Mouse (Mus musculus) kidney, adult 2 months (tissue): ENCODE results near the gene Hbb-bh2. TPM values are rescaled to one million over a fixed set of nuclear protein-coding genes. Genes with fewer than 3 reads are reported as not detected.

Experiments
- DNase-seq: peaks from one replicate; pipeline ENCODE4 v3.0.0; 2021
- H3K27ac ChIP-seq: fragments of 200-500 bp; 2 replicates; pipeline ENCODE4 v1.5.1; 2012; ENCODE audit warnings: low read depth, low read length, control low read depth, inconsistent platforms; ENCODE audit not compliant: insufficient read depth
- H3K27me3 ChIP-seq: fragments of 200-500 bp; replicated peaks from 2 replicates; pipeline ENCODE4 v1.6.1; 2012; ENCODE audit warnings: mild to moderate bottlenecking, moderate library complexity, low read length, inconsistent platforms; ENCODE audit not compliant: control insufficient read depth, insufficient read depth
- H3K36me3 ChIP-seq: fragments of 200-500 bp; 2 replicates; pipeline ENCODE4 v1.6.1; 2012; ENCODE audit warnings: mild to moderate bottlenecking, moderate library complexity, low read length, inconsistent platforms; ENCODE audit not compliant: control insufficient read depth, insufficient read depth
- H3K4me1 ChIP-seq: fragments of 200-500 bp; 2 replicates; pipeline ENCODE4 v1.6.1; 2011; ENCODE audit warnings: low read length; ENCODE audit not compliant: control insufficient read depth, insufficient read depth
- H3K4me3 ChIP-seq: fragments of 200-500 bp; 2 replicates; pipeline ENCODE4 v1.5.1; 2011; ENCODE audit warnings: mild to moderate bottlenecking, low read depth, low read length, control low read depth; ENCODE audit not compliant: insufficient read depth
- CTCF ChIP-seq: fragments of 200-500 bp; conservative IDR thresholded peaks from 2 replicates; pipeline ENCODE4 v1.5.1; 2011; ENCODE audit warnings: low read depth, mild to moderate bottlenecking, control low read depth, low read length, moderate library complexity, mixed read lengths; ENCODE audit not compliant: insufficient read depth, insufficient read length
- POLR2A ChIP-seq: fragments of 200-500 bp; IDR thresholded peaks from one replicate; pipeline ENCODE4 v1.6.1; 2011; ENCODE audit warnings: low read depth, low read length, control low read depth
- WGBS: fragments of 180-500 bp; shearing (Covaris S2); methylation state at CpG from one replicate; pipeline ENCODE4 v1.1.7; 2018; 5-methylcytosine and 5-hydroxymethylcytosine counted together
- polyA plus RNA-seq: library from polyadenylated mRNA; depleted of rRNA; stranded (reverse); fragments of >200 nt; gene quantifications from 2 replicates; pipeline ENCODE4 v1.2.3, GENCODE M21; 2012; rRNA removed

Hbb-bh2 gene
- polyA plus RNA-seq: not detected in 2 replicates

DNA sequence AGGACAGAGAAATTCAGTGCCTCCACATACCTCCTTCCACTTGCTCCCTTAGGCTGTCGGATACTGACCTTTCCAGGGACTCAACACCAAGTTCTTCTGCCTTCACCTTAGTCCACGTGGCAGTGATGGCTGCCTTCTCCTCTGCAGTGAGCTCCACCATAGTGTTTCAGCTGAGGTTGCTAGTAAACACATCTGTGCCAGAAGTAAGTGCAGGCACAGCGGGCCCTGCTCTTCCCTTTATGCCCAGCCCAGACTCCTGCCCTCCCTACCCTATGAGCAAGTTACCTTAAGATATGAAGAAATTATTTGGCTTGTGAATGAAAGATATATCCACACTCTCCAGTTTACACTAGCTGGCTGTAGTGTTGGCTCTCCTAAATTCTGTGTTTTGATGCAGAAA, at the start of gene Hbb-bh2:
Gene Hbb-bh2, minus strand, starts transcription at position 253 of the 400 bp plus-strand sequence.
- TF ChIP-seq CTCF (no peak), POLR2A (no peak)
- DNase-seq: no peak
- Histone ChIP-seq H3K36me3 (no peaks in the 10 kb centered on the region), H3K27me3 (no peaks in the 10 kb centered on the region), H3K4me1 (no peaks in the 10 kb centered on the region), H3K4me3 (no peak within 1 kb of the TSS), H3K27ac (no peak within 1 kb of the TSS)
- WGBS: 65% methylated on average over 3 of the region's 3 CpGs

DNA sequence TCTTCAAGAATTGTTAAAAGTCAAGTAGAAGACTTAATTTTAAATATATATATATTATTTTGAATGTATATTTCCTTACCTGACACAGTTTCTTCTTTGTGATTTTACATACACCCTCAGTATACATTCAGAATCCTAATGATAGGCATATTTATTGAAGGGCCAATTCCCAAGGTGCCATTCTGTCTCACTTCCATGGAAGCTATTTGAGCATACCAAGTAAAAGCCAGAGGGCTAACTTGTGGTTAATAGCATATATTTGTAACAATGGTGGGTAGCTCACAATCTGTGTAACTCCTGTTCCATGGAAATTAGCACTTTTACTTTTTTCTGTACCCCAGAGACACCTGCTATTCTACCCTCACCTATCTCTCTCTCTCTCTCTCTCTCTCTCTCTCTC, 45.8 kb upstream of the Hbb-bh2 start, which contains the start of gene Olfr66:
Gene Olfr66, minus strand, starts transcription at position 101 of the 400 bp plus-strand sequence.
- Histone ChIP-seq H3K27ac (no peak within 1 kb of the TSS), H3K4me3 (no peak within 1 kb of the TSS), H3K36me3 (no peaks in the 10 kb centered on the region), H3K4me1 (no peaks in the 10 kb centered on the region), H3K27me3 (no peaks in the 10 kb centered on the region)
- DNase-seq: no peak
- TF ChIP-seq POLR2A (no peak), CTCF (no peak)

DNA sequence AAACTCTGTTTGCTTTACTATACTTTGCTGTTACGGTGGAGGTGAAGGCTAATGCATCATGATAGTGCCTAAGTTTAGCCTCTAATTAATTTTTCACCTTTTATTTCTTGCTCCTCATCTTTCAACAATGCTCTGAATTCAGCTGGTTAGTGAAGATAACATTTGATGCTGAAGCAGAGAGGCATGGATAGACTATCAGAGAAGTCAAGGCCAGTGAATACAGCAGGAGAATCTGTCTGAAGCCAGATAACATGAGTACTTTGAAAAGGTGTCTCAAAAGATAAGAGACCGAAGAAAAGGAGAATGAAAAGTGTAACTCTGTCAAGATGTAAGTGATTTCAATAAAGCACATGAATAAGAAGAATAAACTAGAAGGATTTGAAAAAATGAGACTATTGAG, 36.8 kb upstream of the Hbb-bh2 start:
- Histone ChIP-seq H3K4me1 (no peaks in the 10 kb centered on the region), H3K36me3 (no peaks in the 10 kb centered on the region), H3K27ac (no peak overlapping the region), H3K4me3 (no peak overlapping the region), H3K27me3 (no peaks in the 10 kb centered on the region)
- WGBS: 83% methylated on average over 2 of the region's 2 CpGs
- no peak for DNase-seq
- TF ChIP-seq POLR2A (no peak), CTCF (no peak)

DNA sequence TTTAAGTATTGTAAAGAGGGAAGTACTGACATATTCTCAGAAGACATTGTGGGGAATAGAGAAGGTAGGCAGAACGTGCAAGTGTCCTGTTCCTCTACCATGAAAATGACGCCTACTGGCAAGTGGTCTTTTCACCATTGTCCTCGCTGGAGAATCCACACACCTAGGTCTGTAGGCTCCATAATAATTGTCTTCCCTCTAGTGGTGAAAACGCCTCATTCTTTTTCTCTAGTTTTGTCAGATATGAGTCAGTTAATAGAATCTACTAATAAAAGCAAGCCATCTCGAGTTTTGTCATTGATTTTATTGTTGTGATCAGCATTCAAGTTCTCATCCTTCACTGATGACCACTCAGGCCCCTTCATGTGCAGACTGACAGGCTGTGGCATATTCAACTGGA, 34.1 kb upstream of the Hbb-bh2 start:
- H3K36me3 ChIP-seq: no peaks in the 10 kb centered on the region
- no peak overlapping the region for H3K27ac ChIP-seq
- H3K4me3 ChIP-seq: no peak overlapping the region
- TF ChIP-seq POLR2A (no peak), CTCF (no peak)
- WGBS: 30% methylated on average over 5 of the region's 5 CpGs
- H3K4me1 ChIP-seq: no peaks in the 10 kb centered on the region
- H3K27me3 ChIP-seq: no peaks in the 10 kb centered on the region
- DNase-seq: no peak

GRCm38 (mm10) chr7:103873064-103873463, 32.7 kb upstream of the Hbb-bh2 start:
- TF ChIP-seq POLR2A (no peak), CTCF (no peak)
- Histone ChIP-seq H3K4me3 (no peak overlapping the region), H3K4me1 (no peaks in the 10 kb centered on the region), H3K27ac (no peak overlapping the region), H3K36me3 (no peaks in the 10 kb centered on the region), H3K27me3 (no peaks in the 10 kb centered on the region)
- 5% methylated on average over 1 of the region's 1 CpGs for WGBS
- DNase-seq: no peak

DNA sequence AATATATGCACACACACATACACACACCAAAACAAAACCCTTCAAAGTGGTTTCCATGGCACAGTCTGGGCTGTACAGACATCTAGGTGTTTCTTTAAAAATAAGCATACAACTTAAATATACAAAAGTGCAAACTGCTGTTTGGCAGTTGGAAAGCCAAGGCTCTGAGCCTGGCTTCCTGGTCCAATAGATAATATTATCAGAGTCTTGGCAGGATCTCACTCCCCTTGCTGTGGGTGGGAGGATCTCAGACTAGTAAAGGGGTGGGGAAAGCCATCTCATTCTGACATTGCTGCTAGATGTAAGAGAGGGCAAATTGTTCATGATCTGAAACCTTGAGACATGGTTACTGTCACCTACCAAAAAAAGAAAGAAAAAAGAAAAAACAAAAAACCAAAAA, 30.3 kb upstream of the Hbb-bh2 start:
- DNase-seq: no peak
- no peak for TF ChIP-seq POLR2A
- no peak for TF ChIP-seq CTCF

DNA sequence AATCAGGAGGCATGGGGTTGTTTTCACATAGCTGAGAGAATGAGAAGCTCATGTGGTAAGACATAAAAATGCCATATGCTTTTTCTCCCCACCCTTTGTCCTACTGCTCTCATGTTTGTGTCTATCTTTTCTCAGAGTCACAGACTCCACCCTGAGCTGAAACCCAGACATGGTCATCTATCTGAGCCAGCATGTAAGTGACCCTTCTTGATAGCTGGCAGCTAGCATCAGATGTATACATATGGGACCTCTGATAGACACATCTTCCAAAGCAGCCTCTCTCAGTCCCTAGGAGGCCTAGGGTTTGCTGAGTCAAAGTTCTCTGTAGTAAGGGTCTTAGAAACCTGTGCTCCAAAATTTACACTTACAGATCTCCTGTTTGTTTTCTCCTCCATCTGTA, 25.4 kb upstream of the Hbb-bh2 start:
- H3K36me3 ChIP-seq: no peaks in the 10 kb centered on the region
- DNase-seq: no peak
- no peak overlapping the region for H3K4me3 ChIP-seq
- TF ChIP-seq POLR2A (no peak), CTCF (no peak)
- H3K4me1 ChIP-seq: no peaks in the 10 kb centered on the region
- H3K27ac ChIP-seq: no peak overlapping the region
- H3K27me3 ChIP-seq: no peaks in the 10 kb centered on the region

More for the DNA sequence above, 30.3 kb upstream of the Hbb-bh2 start:
- no peaks in the 10 kb centered on the region for H3K4me1 ChIP-seq
- no peak overlapping the region for H3K4me3 ChIP-seq
- no peaks in the 10 kb centered on the region for H3K27me3 ChIP-seq
- H3K36me3 ChIP-seq: no peaks in the 10 kb centered on the region
- no peak overlapping the region for H3K27ac ChIP-seq

DNA sequence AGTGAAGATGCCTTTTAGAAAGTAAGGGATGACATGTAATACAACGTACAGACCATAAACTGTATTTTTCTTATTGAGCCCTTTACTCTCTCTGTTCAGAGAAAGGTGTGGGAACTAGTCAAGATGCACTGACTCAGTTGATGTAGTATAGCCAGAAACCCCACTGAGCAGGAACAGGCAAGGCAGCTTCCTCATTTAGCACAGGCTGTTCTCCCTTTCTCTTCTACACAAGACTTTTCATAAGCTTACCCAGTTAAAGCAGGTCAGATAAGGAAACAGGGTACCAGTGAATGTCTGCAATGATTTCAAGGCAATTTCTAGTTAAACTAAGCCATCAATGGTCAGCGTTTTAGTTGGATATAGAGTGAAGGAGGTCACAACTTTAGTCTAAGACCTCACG, 21.2 kb upstream of the Hbb-bh2 start:
- TF ChIP-seq CTCF: no peak
- no peak for TF ChIP-seq POLR2A
- no peak for DNase-seq
- WGBS: 87% methylated on average over 3 of the region's 3 CpGs
- H3K27me3 ChIP-seq: no peaks in the 10 kb centered on the region
- no peak overlapping the region for H3K4me3 ChIP-seq
- no peaks in the 10 kb centered on the region for H3K4me1 ChIP-seq
- H3K36me3 ChIP-seq: no peaks in the 10 kb centered on the region
- H3K27ac ChIP-seq: no peak overlapping the region

DNA sequence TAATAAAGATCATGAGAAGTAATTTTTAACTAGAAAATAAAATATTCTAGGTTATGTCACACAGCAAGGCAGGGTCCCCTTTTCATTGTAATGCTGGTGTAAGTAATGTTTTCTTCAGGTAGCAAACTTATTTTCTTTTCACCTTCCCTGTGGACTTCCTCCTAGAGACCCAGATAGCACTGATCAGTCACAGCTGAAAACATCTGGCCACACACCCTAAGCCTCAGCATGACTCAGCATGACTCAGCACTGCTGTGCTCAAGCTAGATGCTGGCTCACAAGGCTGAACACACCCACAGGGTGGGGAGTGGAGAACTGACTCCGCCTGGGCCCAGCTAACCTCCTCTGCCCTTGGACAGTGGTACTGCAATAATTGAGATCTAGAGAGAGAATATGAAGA, 20.5 kb upstream of the Hbb-bh2 start:
- TF ChIP-seq POLR2A (no peak), CTCF (no peak)
- Histone ChIP-seq H3K4me3 (no peak overlapping the region), H3K4me1 (no peaks in the 10 kb centered on the region), H3K27me3 (no peaks in the 10 kb centered on the region), H3K27ac (no peak overlapping the region), H3K36me3 (no peaks in the 10 kb centered on the region)
- WGBS: 59% methylated on average over 1 of the region's 1 CpGs
- DNase-seq: no peak
